Mouse (Mus musculus): ENCODE measurements around the gene Sdc1.

The Sdc1 gene

DNA sequence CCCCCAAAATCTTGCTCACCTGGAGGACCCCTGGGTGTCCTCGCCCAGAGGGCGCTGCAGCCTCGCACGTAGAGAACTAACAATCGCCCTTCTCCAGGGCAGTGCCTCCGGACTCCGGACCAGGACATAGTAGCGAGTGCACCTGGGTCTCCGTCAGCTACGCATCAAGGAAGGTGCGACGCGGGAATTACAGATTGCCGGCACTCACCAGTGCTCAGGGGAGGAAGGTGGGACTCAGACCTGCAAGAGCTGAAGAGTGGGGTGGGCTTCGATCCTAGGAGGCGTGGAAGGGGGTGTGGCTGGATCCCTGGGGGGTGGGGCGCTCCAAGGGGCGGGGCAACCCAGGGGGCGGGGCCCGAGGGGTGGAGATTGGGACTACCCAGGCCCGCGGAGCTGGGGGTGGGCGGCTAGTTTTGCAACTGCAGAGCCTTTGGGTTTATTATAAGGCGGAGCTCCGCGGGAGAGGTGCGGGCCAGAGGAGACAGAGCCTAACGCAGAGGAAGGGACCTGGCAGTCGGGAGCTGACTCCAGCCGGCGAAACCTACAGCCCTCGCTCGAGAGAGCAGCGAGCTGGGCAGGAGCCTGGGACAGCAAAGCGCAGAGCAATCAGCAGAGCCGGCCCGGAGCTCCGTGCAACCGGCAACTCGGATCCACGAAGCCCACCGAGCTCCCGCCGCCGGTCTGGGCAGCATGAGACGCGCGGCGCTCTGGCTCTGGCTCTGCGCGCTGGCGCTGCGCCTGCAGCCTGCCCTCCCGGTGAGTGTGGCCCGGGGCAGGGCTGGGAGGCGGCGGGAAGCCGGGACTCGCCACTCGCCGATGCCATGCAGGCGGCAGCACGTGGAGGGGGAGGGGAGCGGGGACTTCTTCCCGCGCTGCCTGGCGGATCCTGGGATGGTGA, at the start of gene Sdc1:
Gene Sdc1 (plus strand): TSS at position 378 of the 898 bp plus-strand sequence.
- DNase-seq (ENCODE audit: low read depth, low spot score) = peak; percentile 90

DNA sequence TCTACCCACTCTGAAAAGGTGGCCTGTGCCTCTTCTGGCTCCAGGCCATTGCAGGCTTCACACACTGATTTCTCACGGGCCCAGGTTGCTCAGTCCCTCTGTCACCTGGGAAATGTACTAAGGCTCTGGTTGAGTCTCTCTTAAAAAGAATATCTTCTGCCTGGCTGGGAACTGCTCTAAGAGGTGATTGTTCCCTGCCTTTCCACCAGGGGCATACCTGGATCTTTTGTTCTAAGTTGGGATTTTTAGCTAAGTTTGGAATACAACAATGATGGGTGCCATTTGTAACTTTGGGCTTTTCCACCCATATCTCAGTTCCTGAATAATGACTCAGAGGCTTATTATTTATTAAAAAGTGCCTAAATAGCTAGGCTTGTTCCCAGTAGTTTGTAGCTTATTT, 44.2 kb upstream of the Sdc1 start:
- DNase-seq (ENCODE audit: low read depth, low spot score) = no peak

DNA sequence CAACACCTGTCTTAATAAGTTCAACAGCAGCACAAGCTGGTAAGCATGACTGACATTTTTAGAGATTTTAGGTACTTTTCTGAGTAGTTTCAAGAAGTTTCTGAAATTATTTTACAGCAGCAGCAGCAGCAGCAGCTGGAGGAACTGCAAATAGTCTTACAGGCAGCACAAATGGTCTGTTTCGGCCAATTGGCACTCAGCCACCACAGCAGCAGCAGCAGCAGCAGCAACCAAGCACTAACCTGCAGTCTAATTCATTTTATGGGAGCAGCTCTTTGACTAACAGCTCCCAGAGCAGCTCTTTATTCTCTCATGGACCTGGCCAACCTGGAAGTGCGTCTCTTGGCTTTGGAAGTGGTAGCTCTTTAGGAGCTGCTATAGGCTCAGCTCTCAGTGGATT, 42.4 kb upstream of the Sdc1 start:
- DNase-seq (ENCODE audit: low read depth, low spot score) = no peak

DNA sequence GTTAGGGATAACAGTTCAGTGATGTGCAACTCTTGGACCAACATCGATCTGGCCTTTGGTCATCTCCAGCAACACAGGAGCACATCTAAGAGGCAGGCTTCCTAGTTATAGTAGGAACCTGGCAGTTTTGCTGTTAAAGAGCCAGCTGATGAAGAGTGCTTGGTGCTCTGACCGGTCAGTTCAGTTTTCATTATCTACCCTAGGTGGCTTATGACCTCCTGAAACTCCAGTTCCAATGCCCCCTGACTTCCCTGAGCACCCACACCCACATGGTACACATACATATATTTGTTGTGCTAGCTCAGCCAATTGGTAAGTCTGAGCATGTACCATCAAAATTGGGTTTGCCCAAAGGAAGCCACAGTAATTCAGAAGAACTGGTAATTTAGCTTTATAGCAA, 17.5 kb upstream of the Sdc1 start:
- no peak for DNase-seq (ENCODE audit: low read depth, low spot score)

DNA sequence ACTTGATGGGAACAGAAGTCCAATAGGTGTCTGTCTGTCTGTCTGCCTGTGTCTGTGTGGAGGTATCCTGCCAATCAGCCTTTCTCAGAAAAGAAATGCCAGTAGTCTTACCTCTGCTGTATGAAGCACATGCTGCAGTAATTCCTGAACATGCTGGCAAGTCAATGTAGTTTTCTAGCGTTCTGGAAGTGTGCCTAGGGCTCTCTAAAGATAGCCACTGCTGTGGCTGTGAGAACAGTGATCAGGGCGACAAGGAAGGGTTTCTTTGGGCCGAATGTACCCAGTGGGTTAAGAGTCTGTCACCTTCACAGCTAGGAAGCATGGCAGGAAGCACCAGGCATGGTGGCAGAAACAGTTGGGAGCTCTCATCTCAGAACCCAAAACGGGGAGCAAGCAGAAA, 17.0 kb upstream of the Sdc1 start:
- no peak for DNase-seq (ENCODE audit: low read depth, low spot score)

DNA sequence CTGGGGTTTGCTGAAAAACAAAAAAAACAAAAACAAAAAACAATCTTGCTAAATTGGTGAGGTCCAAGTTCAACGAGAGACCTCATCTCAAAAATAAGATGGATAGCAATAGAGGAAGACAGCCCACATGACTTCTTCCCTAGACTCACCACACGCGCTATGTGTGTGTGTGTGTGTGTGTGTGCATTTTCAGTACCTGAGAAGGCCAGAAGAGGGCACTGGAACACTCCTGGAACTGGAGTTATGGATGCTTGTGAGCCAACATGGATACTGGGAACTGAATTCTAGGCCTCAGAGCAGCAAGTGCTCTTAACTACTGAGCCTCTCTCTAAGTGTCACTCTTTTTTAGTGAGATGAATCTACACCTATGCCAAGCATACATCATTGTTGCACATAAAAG, 13.1 kb upstream of the Sdc1 start:
- DNase-seq (ENCODE audit: low read depth, low spot score) = no peak

DNA sequence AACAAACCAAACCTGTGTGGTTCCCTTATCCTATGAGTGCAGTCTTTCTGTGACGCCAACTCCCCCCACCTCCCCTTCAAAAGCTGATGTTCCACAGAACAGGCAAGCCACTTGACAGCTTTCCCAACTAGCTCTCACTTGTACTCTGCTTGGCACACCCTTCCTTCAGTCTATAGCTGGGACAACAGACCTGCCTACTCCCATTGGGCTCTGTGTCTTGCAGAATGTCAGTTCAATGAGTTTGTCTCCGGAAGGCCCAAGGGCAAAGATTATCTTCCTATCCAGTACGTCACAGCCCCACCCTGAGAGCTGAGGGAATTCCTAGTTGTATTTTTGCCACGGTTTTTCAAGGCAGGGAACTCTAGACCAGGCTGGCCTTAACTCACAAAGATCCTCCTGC, 12.0 kb upstream of the Sdc1 start:
- no peak for DNase-seq (ENCODE audit: low read depth, low spot score)

DNA sequence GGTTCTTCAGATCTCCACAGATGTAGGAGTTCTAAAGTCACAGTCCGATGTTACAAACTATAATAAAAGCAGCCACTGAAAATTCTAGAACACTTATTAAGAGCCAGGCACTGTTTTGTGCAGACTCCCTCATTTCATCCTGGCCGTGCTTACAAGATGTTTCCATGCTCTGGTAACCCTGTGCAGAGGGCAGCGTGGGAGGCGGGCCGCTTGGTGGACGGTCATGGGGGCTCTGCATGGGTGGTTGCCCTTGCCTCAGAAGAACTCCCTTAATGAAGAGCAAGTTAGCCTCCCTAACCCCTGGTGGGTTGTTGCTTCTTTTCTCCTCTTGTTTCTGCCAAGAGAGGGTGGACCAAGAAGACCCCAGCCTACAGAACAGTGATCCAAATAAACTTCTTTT, 11.3 kb upstream of the Sdc1 start:
- no peak for DNase-seq (ENCODE audit: low read depth, low spot score)

DNA sequence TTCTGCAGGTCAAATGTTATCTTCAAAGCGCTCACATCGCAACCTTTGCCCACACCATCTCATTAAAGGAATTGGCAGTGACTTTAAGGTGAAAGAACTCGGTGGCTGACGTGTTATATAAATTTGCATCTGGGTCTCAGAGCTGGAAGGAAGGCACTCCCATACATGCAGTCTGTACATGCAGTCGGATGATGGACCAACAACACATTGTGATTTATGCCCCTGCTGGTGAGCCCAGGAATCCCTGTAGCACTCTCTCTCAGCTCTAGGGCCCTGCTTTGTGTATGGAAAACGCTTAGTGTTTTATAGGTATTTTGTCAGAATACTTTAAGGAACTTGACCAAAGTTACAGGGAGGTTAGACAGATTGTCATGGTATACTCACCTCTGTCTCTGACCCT, 10.6 kb upstream of the Sdc1 start:
- no peak for DNase-seq (ENCODE audit: low read depth, low spot score)

DNA sequence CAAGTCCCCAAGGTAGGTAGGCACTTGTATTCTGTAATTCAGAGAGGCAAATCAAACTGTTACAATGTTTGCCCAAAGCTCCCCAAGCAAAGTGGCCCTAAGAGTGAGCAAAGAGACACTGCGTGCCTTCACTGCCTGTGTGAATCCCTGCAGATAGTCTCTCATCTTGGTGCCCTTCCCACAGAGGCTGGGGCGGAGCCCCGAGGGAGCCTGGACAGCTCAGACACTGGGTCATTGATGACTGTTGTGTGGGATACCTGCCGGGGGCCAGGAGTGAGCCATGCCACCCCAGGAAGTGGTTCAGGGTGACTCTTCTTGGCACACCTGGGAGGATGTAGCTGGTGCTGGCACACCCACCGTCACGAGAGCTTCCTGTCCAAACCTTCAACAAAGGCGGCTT, 10.1 kb upstream of the Sdc1 start:
- DNase-seq (ENCODE audit: low read depth, low spot score) = no peak

DNA sequence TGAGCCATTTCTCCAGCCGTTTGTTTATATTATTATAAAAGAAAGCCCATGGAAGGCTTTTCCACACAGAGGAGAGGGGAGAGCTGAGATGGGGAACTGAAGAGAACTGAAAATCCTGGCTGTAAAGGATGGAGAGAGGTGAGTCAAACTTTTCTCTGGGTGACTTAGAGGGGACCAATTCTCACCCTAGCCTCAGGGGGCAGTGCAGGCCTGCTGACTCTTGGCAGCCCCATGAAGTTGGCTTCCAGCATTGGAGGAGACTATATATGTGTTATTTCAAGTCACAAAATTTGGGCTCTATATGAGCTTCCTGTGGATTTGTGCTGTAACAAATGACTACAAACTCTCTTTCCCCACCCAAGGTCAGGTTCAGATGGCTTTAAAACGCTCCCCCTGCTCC, 8.5 kb upstream of the Sdc1 start:
- DNase-seq (ENCODE audit: low read depth, low spot score) = no peak

DNA sequence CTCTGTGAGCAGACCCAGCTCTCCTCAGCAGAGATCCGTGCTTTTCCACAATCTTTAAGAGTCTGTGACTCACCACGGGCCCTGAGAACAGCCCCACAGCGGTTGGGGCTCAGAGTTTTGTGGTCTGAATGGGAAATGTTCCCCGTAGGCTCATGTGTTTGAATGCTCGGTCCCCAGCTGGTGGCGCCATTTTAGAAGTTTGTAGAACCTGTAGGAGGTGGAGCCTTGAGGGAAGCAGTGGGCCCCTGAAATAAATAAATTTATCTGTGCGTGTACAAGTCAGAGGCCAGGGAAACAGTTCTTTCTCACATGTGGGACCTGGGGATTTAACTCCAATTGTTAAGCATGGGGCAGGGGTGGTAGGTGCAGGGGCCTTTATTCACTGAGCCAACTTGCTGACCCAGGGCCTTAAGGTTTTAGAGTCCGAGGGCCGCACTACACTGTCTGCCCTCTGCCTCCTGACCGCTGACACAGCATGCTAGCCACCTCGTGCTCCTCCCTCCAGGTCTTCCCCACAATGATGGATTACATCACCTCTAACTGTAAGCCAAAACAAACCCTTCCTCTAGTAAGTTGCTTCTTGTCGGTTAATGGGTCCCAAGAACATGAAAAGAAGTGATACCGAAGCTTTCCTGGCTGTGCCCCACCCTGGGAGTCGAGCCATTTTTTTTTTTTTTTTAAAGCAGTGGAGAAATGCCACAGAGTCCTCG, 6.7 kb upstream of the Sdc1 start:
- DNase-seq (ENCODE audit: low read depth, low spot score) = no peak

DNA sequence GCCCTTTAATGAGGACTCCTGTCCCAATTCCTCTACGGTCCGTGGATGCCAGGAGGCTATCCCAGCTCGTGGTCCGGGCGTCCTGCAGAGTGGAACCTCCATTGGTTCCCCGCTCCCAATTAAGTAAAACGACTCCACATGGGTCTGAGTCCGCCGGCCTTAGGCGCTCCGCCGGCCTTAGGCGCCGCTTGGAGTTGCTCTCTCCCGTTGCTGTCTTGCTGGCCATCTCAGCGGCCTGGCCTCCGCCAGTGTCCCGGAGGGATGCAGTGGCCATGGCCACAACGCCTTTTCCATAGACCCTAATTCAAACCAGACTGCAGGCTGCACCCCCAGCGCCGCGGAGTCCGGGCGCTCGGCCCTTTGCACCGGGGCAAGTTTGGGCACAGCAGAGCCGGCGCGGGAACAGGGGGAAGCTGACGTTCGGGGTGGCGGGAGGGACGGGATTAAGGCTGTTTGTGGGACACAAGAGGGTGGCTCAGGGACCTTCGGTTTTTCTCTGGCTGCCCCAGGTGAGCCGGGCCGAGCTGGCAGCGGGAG, 789 bp downstream of the Sdc1 start:
- DNase-seq (ENCODE audit: low read depth, low spot score) = peak; percentile 49

DNA sequence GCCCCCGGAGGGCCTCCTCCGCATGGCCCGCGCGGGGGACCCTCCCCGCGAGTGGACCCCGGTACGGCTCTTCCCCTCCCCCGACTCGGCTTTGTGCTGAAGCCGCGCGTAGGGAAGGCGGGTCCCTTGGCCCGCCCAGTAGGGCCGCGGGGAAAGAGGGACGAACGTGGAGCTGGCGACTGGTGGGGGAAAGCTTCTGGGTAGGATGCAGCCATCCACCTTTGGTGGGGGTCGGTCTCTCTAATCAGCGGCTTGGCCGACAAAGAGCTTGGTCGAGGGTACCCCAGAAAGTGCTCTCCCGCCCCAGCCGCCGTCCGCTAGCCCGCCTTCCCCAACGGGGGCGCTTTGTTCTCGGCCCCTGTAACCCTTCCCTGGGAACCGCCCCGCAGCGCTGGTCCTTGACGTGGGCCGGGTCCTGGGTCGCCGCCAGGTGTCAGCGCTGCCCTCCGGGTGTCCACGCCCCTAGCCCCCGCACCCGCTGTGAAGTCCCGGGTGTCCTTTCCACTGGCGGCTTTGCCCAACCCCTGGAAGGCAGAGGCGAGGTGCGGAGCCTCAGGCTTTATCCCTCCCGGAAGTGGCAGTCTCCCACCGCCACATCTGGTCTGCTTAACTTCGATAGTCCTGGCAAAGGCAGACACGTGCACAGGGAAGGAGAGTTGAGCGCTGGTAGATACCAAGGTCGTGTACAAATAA, 1.5 kb downstream of the Sdc1 start:
- DNase-seq (ENCODE audit: low read depth, low spot score) = peak; percentile 68

DNA sequence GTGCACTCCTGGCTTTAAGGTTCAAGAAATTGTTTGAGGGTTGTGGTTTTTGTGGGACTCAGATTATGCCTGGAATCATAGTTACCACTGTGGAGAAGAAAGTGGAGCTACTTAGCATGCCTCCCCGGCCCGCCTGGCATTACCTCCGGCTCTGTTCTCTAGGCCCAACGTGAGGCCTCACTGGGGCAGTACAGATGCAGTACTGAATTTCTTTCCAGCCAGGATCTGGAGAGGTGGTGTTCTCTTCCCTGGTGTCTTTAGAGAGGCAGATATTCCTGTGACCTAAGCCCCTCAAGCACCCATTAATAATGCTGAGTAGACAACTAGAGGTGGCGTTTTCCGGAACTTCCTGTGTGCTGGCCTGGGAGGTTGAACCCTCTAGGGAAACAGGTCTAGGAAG, 2.2 kb downstream of the Sdc1 start:
- DNase-seq (ENCODE audit: low read depth, low spot score) = no peak

DNA sequence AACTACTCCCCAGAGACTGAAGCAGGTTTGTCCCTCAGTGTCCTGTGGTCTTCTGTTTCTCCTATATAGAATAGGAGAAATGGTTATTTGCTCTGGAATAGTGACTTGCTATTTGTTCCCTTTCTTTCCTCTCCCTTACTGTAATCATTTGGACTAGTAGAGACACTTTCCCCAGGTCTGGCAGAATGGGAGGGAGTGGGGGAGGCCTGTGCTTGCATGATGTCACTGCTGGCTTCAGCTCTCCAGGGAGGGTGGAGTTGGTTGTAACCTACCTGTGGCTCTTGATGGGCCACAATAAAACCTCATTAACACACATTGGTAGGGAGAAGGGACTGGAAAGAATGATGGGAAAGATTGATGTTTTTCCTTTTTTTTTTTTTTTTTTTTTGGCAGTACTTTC, 3.1 kb downstream of the Sdc1 start:
- no peak for DNase-seq (ENCODE audit: low read depth, low spot score)

DNA sequence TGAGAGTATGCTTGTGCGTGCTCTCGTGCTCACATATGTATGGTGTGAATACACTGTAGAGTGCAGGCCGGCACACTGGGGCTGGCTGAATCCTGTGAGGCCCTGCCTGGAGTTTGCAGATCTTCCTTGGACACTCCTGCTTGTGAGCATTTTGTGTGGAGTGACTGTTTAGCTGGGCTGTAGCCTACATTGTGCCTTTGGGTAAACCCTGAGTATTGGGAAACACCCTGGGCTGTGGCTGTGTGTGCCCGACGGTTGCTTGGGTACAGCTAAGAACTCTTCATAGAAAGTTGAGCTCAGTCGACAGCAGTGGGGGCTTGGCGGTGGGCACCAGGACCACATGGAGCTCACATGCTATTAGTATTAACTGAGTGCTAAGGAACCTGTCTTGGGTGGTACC, 5.1 kb downstream of the Sdc1 start:
- no peak for DNase-seq (ENCODE audit: low read depth, low spot score)

DNA sequence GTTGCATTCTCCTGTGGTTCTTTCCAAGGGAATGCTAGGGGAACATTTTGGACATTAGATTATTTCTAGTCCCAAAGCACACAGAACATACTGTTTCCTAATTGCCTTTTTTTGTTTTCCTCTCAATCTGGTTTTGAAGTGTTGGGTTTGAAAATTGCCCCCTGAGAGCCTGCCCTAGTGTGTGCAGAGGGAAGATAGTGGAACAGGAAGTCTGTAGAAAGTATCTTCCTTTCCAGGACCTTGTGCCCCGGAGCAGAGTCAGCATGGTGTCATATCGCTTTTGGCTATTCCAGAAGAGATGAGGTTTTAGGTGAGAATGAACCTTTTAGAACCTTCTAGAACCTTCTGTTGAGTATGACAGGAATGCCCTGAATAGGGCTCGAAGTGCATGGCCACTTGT, 5.6 kb downstream of the Sdc1 start:
- no peak for DNase-seq (ENCODE audit: low read depth, low spot score)

DNA sequence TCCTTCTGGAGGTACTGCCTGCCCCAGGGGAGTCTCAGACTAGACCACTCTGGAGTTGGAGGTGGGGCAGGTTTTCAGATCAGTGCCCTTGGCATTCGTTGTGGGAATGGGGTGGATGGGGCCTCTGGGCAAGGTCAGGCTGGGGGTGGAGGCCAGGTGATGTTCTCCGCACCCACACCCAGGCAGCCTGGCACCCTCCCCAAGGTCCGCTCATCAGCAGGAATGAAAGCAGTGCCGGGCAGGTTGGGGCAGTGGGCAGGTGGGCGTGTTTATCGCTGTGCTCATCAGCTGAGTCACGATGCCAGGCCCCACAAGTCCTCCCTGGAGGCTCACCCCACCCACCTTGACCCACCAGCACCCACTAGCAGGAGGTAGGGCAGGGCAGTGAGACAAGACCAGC, 7.0 kb downstream of the Sdc1 start:
- no peak for DNase-seq (ENCODE audit: low read depth, low spot score)

DNA sequence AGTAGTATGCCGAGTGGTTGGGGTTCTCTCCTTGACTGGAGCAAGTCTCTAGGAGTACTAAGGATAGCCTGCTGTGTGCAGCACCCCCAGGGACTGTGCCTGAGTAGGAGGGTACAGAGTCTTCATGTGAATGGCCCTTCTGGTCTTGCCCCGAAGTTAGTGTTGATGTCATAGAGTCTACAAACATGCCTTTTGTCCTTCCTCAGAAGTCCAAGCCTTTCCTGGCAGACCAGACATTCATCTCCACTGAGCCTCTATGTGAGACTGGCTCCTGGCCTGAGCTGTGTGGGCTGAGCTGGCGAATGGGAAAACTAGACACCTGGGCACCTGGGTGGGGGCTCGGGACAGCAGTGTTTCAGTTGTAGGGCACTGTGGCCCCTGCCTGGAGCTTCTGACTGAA, 8.7 kb downstream of the Sdc1 start:
- no peak for DNase-seq (ENCODE audit: low read depth, low spot score)

DNA sequence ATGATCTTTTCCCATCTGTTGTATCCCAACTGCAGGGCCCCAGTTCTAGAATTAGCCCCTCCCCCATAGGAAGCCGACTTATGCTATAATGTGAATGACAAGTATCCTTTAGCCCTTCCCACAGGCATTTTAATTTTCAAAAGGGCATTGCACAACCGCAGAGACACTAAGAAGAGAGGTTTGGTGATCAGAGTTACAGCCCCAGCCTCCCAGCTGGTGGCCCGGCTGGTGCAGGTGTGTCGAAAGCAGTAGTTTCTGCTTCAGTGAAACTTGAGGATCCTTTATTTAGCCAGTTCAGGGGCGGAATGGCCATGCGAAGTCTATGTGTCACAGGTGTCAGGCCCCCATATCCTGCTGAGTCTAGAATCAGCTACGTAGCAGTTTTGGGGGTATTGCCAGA, 10.0 kb downstream of the Sdc1 start:
- no peak for DNase-seq (ENCODE audit: low read depth, low spot score)

DNA sequence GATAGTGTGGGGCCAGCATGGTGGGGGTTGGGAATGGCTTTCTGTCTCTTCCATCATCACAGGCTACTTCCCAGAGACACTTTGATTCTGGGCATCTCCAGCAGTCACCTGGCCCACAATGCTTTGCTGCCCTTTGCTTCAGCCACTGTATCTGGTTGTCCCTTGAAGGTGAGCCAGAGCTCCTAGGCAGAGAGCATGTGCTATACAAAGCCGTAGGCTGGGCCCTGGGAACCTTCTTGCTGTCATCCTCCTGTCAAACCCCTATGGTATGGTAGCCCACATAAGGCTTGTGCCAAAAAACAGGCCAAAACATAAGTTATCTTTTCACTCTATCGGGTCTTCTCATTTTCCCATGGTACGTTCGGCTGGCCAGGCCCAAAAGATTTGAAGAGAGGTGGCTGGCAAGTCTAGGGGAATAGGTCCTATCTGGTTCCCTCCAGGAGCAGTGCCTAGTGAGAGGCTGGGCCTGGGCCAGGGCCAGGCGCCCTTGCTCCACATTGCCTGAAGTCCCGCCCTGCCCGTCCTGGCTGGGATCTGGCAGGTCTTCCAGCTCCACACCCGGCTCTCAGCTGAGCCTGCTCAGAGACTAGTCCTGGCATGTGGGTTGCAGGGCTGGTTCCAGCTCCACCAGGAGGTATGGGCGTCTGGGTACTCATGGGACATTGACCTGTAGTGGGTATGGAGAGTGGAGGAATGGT, 10.7 kb downstream of the Sdc1 start:
- no peak for DNase-seq (ENCODE audit: low read depth, low spot score)

Data from forelimb bud, embryonic 11.5 days (tissue).